Mouse (Mus musculus): ENCODE data around the gene Oas2. TPM values are rescaled to one million over a fixed set of nuclear protein-coding genes. Genes with fewer than 3 reads are reported as not detected.

The Oas2 gene
- total and polyA plus RNA-seq, 3 experiments, result 0.11 to 3.5 (median 2.3) TPM

DNA sequence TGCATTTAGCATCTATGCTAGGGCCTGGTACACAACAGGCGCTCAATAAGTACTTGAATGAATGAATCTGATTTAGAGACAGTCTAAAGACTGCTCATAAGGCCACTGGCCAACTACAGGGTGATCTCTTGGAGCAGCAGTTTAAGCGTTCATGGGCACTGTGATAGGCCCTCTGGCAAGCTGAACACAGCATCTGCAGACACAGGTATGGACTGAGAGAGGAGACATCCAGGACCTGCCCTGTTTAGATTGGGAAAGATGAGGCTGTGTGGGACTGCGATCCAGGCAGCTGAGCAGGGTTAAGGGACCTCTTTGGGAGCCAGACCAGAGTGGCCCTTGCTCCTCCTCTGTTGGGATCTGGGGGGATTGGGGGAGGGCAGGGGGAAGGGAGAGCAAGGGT, 37.8 kb downstream of the Oas2 start, which contains the start of gene Dtx1:
Gene Dtx1 (minus strand): TSS at position 101 of the 400 bp plus-strand sequence.
- H3K9me3 ChIP-seq (replicated peaks), result no peaks in the 10 kb centered on the region
- H3K4me1 ChIP-seq (ENCODE audit: insufficient read depth, low read depth, low read length), result peaks cover 35% of the 10 kb centered on the region
- H3K27me3 ChIP-seq (ENCODE audit: insufficient read depth, low read length), result peaks cover 58% of the 10 kb centered on the region
- H3K36me3 ChIP-seq (replicated peaks), result no peaks in the 10 kb centered on the region
- DNase-seq (ENCODE audit: low spot score), result no peak
- no peak for ATAC-seq (ENCODE audit: extremely low read depth, insufficient number of reproducible peaks, low FRiP score, poor library complexity, severe bottlenecking)
- TF ChIP-seq CTCF (IDR thresholded peaks at IDR 0.05; ENCODE audit: low read depth, low read length) (no peak), POLR2AphosphoS5 (IDR thresholded peaks at IDR 0.05; ENCODE audit: insufficient replicate concordance, low read depth, low read length) (no peak), GATA1 (IDR thresholded peaks at IDR 0.05; ENCODE audit: borderline replicate concordance, low read length) (no peak), TAL1 (conservative IDR thresholded peaks at IDR 0.05; ENCODE audit: low read depth, low read length) (no peak), GATA2 (IDR thresholded peaks at IDR 0.05; ENCODE audit: borderline replicate concordance, low read depth, low read length) (no peak)
- no peak within 1 kb of the TSS for H3K4me3 ChIP-seq (ENCODE audit: low read depth, low read length)

DNA sequence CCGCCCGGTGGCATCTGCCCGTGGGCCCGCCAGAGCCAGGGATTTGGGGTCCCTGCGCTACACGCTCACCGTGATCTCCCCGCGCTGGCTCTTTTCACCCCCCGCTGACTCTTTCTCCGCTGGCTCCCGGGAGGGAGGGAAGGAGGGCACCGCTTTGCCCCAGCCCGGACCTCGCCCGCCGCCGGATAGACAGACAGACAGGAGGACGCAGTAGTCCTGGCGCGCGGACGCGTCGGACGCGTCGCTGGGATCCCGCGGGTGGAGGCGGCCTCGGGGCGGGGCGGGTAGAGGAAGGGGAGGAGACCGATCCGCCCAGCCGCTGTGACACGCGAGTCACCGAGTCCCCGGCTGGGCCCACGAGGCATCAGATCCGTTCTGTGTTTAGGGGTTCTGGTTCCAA, 38.2 kb downstream of the Oas2 start:
- Histone ChIP-seq H3K4me1 (ENCODE audit: insufficient read depth, low read depth, low read length) (peaks cover 37% of the 10 kb centered on the region), H3K4me3 (ENCODE audit: low read depth, low read length) (no peak overlapping the region), H3K27me3 (ENCODE audit: insufficient read depth, low read length) (peaks cover 61% of the 10 kb centered on the region), H3K36me3 (replicated peaks) (no peaks in the 10 kb centered on the region), H3K9me3 (replicated peaks) (no peaks in the 10 kb centered on the region)
- TF ChIP-seq GATA2 (IDR thresholded peaks at IDR 0.05; ENCODE audit: borderline replicate concordance, low read depth, low read length) (no peak), POLR2AphosphoS5 (IDR thresholded peaks at IDR 0.05; ENCODE audit: insufficient replicate concordance, low read depth, low read length) (no peak), CTCF (IDR thresholded peaks at IDR 0.05; ENCODE audit: low read depth, low read length) (no peak), TAL1 (conservative IDR thresholded peaks at IDR 0.05; ENCODE audit: low read depth, low read length) (no peak), GATA1 (IDR thresholded peaks at IDR 0.05; ENCODE audit: borderline replicate concordance, low read length) (no peak)
- ATAC-seq (ENCODE audit: extremely low read depth, insufficient number of reproducible peaks, low FRiP score, poor library complexity, severe bottlenecking), result no peak
- no peak for DNase-seq (ENCODE audit: low spot score)

DNA sequence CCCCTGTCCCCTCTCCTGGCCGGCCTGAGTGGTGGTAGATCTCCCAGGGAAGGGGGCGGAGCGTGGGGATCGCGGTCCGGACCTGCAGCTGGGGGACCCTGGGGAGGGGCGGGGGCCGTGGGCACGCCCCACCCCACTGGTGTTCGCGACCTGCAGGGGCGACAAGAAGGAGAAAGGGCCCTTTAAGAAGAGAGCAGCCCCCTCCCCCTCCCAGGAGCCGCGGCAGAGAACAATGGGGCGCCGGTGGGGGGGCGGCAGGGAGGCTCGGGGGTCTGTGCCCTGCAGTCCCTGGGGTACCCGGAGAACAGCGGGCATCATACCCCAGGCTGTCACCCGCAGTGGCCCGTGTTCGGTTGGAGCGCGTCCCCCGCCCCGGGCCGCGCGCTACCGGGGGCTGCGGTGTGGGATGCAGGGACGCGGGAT, 38.8 kb downstream of the Oas2 start:
- H3K27me3 ChIP-seq (ENCODE audit: insufficient read depth, low read length), result peaks cover 67% of the 10 kb centered on the region
- H3K9me3 ChIP-seq (replicated peaks), result no peaks in the 10 kb centered on the region
- TF ChIP-seq POLR2AphosphoS5 (IDR thresholded peaks at IDR 0.05; ENCODE audit: insufficient replicate concordance, low read depth, low read length) (no peak), GATA1 (IDR thresholded peaks at IDR 0.05; ENCODE audit: borderline replicate concordance, low read length) (no peak), TAL1 (conservative IDR thresholded peaks at IDR 0.05; ENCODE audit: low read depth, low read length) (no peak), CTCF (IDR thresholded peaks at IDR 0.05; ENCODE audit: low read depth, low read length) (no peak), GATA2 (IDR thresholded peaks at IDR 0.05; ENCODE audit: borderline replicate concordance, low read depth, low read length) (no peak)
- no peak for DNase-seq (ENCODE audit: low spot score)
- no peak overlapping the region for H3K4me3 ChIP-seq (ENCODE audit: low read depth, low read length)
- no peak for ATAC-seq (ENCODE audit: extremely low read depth, insufficient number of reproducible peaks, low FRiP score, poor library complexity, severe bottlenecking)
- no peaks in the 10 kb centered on the region for H3K36me3 ChIP-seq (replicated peaks)
- H3K4me1 ChIP-seq (ENCODE audit: insufficient read depth, low read depth, low read length), result peaks cover 36% of the 10 kb centered on the region

DNA sequence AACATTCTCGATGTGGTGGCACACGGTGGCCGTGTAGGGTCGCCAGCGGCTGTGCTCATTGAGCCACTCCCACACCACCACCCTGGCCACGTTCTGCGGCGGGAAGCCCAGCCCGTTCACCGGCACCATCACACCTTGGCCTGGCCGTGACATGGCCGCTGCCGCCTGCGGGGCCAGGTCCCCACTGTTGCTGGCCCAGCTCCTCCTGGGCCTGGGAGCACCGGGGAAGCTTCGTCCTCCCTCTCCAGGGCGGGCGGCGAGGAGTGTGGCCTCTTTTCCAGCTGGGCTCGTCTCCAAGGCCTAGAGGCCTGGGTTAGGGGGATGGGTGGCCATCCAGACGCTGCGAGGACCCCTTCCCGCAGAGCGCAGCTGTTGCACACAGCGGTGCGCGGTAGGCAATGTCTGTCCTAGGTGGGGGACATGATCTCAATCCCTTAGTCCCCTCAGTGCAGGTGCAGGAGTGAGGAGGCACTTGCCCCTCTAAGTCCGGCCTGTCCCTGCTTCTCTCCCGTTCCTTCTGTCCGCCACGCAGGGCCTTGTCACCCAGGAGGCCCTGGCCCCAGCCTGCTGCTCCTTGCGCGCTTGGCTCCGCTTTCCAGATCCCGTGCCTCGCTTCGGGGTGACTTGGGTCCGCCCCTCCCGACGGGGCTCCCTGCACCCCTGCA, 39.4 kb downstream of the Oas2 start:
- no peaks in the 10 kb centered on the region for H3K36me3 ChIP-seq (replicated peaks)
- H3K4me1 ChIP-seq (ENCODE audit: insufficient read depth, low read depth, low read length), result peaks cover 32% of the 10 kb centered on the region
- ATAC-seq (ENCODE audit: extremely low read depth, insufficient number of reproducible peaks, low FRiP score, poor library complexity, severe bottlenecking), result no peak
- H3K27me3 ChIP-seq (ENCODE audit: insufficient read depth, low read length), result peaks cover 68% of the 10 kb centered on the region
- no peak overlapping the region for H3K4me3 ChIP-seq (ENCODE audit: low read depth, low read length)
- DNase-seq (ENCODE audit: low spot score), result no peak
- no peak for TF ChIP-seq CTCF (IDR thresholded peaks at IDR 0.05; ENCODE audit: low read depth, low read length)
- no peak for TF ChIP-seq POLR2AphosphoS5 (IDR thresholded peaks at IDR 0.05; ENCODE audit: insufficient replicate concordance, low read depth, low read length)
- TF ChIP-seq TAL1 (conservative IDR thresholded peaks at IDR 0.05; ENCODE audit: low read depth, low read length), result no peak
- no peak for TF ChIP-seq GATA1 (IDR thresholded peaks at IDR 0.05; ENCODE audit: borderline replicate concordance, low read length)
- TF ChIP-seq GATA2 (IDR thresholded peaks at IDR 0.05; ENCODE audit: borderline replicate concordance, low read depth, low read length), result no peak
- H3K9me3 ChIP-seq (replicated peaks), result no peaks in the 10 kb centered on the region

DNA sequence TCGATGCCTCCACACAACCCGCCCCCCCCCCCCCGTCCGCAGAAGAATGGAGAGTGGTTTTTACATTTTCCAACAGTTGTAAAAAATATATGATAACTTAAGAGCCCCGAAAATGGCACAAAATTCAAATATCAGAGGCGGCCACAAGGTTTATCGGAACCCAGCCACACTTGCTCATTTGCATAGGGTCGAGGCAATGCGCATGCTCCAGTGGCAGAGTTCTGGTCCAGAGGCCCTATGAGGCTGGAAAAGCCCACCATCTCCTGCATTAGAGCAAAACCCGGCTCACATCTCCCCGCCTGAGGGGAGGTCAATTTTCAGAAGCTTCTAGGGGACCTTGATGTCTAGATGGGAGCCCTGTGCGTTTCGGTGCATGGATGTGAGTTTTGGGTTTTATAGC, 42.7 kb downstream of the Oas2 start:
- no peak for TF ChIP-seq GATA1 (IDR thresholded peaks at IDR 0.05; ENCODE audit: borderline replicate concordance, low read length)
- no peak for TF ChIP-seq CTCF (IDR thresholded peaks at IDR 0.05; ENCODE audit: low read depth, low read length)
- TF ChIP-seq TAL1 (conservative IDR thresholded peaks at IDR 0.05; ENCODE audit: low read depth, low read length), result no peak
- TF ChIP-seq GATA2 (IDR thresholded peaks at IDR 0.05; ENCODE audit: borderline replicate concordance, low read depth, low read length), result no peak
- no peak for TF ChIP-seq POLR2AphosphoS5 (IDR thresholded peaks at IDR 0.05; ENCODE audit: insufficient replicate concordance, low read depth, low read length)
- H3K27me3 ChIP-seq (ENCODE audit: insufficient read depth, low read length), result peaks cover 79% of the 10 kb centered on the region
- no peaks in the 10 kb centered on the region for H3K9me3 ChIP-seq (replicated peaks)
- H3K4me3 ChIP-seq (ENCODE audit: low read depth, low read length), result no peak overlapping the region
- no peak for DNase-seq (ENCODE audit: low spot score)
- peaks cover 23% of the 10 kb centered on the region for H3K4me1 ChIP-seq (ENCODE audit: insufficient read depth, low read depth, low read length)
- H3K36me3 ChIP-seq (replicated peaks), result no peaks in the 10 kb centered on the region
- ATAC-seq (ENCODE audit: extremely low read depth, insufficient number of reproducible peaks, low FRiP score, poor library complexity, severe bottlenecking), result no peak

DNA sequence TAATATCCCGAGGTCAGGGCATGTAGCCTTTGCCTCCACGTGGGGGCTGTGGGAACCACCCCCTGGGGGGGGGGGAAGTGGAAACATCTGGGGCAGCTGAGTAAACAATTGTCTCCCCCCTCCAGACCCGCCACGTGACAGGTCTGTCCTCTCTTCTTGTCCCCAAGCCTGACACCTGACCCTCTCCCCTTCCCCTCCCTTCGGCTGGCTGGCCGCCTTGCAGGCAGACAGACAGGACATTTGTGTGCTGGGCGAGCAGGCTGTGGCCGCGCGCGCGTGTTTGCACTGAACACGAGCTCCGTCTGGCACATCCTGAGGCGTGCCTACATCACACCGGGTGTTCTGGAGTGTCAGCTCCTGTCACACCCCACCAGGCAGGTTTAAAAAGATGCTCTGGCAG, 43.1 kb downstream of the Oas2 start:
- no peak overlapping the region for H3K4me3 ChIP-seq (ENCODE audit: low read depth, low read length)
- H3K4me1 ChIP-seq (ENCODE audit: insufficient read depth, low read depth, low read length), result peaks cover 21% of the 10 kb centered on the region
- DNase-seq (ENCODE audit: low spot score), result no peak
- peaks cover 74% of the 10 kb centered on the region for H3K27me3 ChIP-seq (ENCODE audit: insufficient read depth, low read length)
- TF ChIP-seq GATA2 (IDR thresholded peaks at IDR 0.05; ENCODE audit: borderline replicate concordance, low read depth, low read length) (no peak), CTCF (IDR thresholded peaks at IDR 0.05; ENCODE audit: low read depth, low read length) (no peak), TAL1 (conservative IDR thresholded peaks at IDR 0.05; ENCODE audit: low read depth, low read length) (no peak), GATA1 (IDR thresholded peaks at IDR 0.05; ENCODE audit: borderline replicate concordance, low read length) (no peak), POLR2AphosphoS5 (IDR thresholded peaks at IDR 0.05; ENCODE audit: insufficient replicate concordance, low read depth, low read length) (no peak)
- H3K9me3 ChIP-seq (replicated peaks), result no peaks in the 10 kb centered on the region
- no peak for ATAC-seq (ENCODE audit: extremely low read depth, insufficient number of reproducible peaks, low FRiP score, poor library complexity, severe bottlenecking)
- no peaks in the 10 kb centered on the region for H3K36me3 ChIP-seq (replicated peaks)

Measured in G1E (cell line).